Mouse (Mus musculus): ENCODE measurements around the gene Ankrd13d. TPM values are rescaled to one million over a fixed set of nuclear protein-coding genes. Genes with fewer than 3 reads are reported as not detected.
A peak's percentile ranks its signal among the peaks of the same experiment; 100 is the strongest.

Gene Ankrd13d
- total RNA-seq, 1 experiment from 2014 or later: 3.7 TPM

DNA sequence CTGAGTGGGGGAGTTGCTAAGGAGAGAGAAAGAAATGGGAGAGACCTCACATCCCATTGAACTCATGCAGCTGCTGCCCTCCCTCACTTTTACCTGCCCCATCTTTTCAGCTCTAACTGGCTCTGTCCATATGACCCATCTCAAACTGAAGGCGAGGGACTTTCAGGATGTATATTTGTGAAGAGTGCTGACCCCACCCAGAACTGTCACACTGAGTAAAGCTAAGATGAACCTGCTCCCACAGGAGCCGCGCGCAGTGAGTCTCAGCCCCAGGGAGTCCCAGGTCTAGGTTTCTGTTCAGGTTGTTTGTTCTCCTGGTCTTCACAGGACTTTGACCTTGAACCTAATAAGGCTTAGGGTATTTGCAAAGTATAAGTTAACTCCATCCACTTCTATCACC is 54.0 kb downstream of the Ankrd13d start:
- no peak for ATAC-seq (replicated peaks; ENCODE audit: low read depth, poor library complexity, severe bottlenecking)

DNA sequence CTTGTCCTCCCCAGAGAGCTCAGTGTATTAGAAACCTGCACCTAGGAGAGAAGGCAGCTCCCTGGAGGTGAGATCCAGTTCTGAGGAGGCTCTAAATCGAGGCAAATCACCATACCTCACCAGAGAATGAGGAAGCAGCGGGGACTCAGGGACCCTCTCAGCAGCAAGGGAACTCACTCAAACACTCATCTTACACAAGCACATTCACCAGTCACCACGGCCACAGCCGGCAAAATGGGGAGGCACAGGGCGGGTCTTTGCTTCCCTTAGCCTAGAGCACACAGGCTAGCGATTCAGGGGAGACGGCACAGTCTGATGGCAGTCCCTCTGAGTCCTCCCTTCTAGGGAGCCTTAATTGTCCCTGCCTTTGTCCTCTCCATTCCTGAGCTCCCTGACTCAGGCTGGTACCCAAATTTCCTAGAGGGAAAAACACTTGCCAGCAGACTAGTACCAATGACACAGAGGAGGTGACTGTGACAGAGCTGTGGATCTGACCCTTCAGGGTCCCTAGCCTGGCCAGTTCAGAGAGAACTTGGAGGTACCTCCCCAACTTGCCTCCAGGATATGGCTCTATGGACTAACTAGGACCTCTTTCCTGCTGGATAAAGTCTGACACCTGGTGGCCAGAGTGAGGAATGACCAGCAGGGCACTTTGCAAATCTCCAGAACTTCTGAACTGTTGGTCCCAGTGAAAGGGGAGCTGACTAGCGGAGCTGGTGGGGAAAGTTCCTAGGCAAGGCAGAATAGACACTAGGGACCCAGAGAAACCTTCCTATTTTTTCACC is 54.9 kb downstream of the Ankrd13d start:
- peak; percentile 52 for ATAC-seq (replicated peaks; ENCODE audit: low read depth, poor library complexity, severe bottlenecking)

DNA sequence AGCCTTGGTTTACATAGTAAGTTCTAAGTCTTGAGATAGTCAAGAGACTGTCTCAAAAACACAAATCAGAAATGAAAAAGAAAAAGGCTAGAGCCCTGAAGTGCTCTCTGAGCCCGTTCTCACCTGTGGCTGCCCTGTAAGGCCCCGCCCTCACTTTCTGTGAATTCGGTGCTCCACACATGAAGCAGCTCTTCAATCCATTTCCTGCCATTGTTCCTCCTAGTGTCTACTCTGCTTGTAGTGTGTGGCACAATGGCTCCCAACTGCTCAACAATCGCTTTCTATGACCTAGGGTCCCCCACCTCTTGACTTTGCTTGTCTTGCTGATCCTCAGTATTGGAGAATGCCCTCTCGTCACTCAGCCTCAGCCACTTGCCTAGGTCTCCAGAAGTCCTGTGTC is 55.5 kb downstream of the Ankrd13d start:
- ATAC-seq (replicated peaks; ENCODE audit: low read depth, poor library complexity, severe bottlenecking): no peak

DNA sequence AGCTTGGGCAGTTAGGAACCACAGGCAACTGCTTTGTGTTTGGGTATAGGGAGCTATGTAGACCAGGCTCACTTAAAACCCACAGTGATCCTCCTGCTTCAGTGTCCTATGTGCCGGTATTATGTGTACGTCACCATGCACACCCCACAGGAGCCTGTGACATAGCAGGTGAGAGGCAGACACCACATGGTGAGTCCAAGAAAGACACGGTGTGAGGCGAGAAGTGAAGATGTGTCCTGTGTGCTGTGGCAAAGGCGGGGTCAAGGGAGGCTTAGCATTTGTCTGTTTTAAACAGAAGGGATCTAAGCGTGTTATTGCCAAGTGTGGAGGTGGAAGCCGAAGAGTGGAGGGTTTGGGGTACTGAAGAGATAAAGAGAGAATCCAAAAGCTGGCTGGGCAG is 56.2 kb downstream of the Ankrd13d start:
- no peak for ATAC-seq (replicated peaks; ENCODE audit: low read depth, poor library complexity, severe bottlenecking)

GRCm38 (mm10) chr19:4222165-4222564 is 60.8 kb downstream of the Ankrd13d start:
- peak; percentile 61 for ATAC-seq (replicated peaks; ENCODE audit: low read depth, poor library complexity, severe bottlenecking)

DNA sequence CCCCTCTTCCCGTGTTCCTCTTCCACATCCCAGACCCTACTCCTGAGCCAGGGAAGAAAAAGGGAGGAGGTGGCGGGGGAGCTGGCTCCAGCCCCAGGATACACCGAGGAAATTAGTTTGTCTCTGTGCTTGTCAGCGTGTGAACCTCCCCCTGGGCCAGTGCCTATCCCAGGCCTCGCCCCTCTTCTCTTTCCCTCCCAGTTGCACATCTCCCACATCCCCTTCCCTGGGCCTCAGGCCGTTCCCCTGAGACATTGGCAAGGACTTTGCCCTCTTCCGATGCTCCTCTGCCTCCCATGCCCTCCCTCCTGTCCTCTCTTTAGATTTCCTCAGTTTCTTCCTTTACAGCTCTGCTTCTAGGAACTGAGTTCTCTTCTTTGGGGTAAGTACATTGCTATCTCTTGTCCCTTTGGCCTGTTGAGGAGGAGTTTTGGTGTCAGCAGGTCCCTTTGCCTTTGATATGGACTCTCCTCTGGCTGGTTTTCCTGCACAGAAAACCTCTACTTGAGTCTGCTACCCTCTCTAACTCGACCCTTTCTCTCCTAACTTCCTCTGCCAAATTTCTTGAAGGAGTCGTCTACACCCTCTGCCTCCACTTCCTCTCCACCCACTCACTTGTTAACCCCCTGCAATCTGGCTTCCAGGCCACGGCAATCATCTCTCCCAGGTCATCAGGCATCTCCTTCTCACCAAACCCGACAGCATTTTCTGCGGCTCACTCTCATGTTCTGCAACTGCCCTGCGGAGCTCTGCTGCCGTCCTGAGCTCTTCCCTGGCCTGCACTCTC is 61.8 kb downstream of the Ankrd13d start:
- no peak; the same call in 1 of the 2 replicates for ATAC-seq (replicated peaks; ENCODE audit: low read depth, poor library complexity, severe bottlenecking)

GRCm38 (mm10) chr19:4220416-4220815 is 62.5 kb downstream of the Ankrd13d start:
- ATAC-seq (replicated peaks; ENCODE audit: low read depth, poor library complexity, severe bottlenecking): no peak

Other genes starting within 250 kb of the Ankrd13d start
- gene Gstp1, start 245.2 kb downstream of the Ankrd13d start, total RNA-seq (2017): 82.5 and 95.6 TPM in 2 replicates
- 0.69 and 8.6 TPM in 2 replicates for gene Gstp2, start 237.1 kb downstream of the Ankrd13d start, total RNA-seq (2017)
- 8.7 and 10.7 TPM in 2 replicates for gene Gstp3, start 223.6 kb downstream of the Ankrd13d start, total RNA-seq (2017)
- gene Cabp2, start 201.6 kb downstream of the Ankrd13d start, total RNA-seq (2017): not detected in 2 replicates
- gene Cdk2ap2, start 186.0 kb downstream of the Ankrd13d start, total RNA-seq (2017): 20.3 and 22.3 TPM in 2 replicates
- gene Pitpnm1, start 183.1 kb downstream of the Ankrd13d start, total RNA-seq (2017): 8.6 and 9.0 TPM in 2 replicates
- gene Aip, start 157.3 kb downstream of the Ankrd13d start, total RNA-seq (2017): 20.6 and 55.9 TPM in 2 replicates
- not detected in 2 replicates for gene Gpr152, start 143.3 kb downstream of the Ankrd13d start, total RNA-seq (2017)
- gene Cabp4, start 139.1 kb downstream of the Ankrd13d start, total RNA-seq (2017): not detected in 2 replicates
- gene Coro1b, start 134.5 kb downstream of the Ankrd13d start, total RNA-seq (2017): 90.1 and 104 TPM in 2 replicates
- 140 and 184 TPM in 2 replicates for gene Ptprcap, start 129.5 kb downstream of the Ankrd13d start, total RNA-seq (2017)
- 15.9 and 16.4 TPM in 2 replicates for gene Rps6kb2, start 119.8 kb downstream of the Ankrd13d start, total RNA-seq (2017)
- 3.4 and 3.5 TPM in 2 replicates for gene Carns1, start 107.7 kb downstream of the Ankrd13d start, total RNA-seq (2017)
- 25.8 and 34.7 TPM in 2 replicates for gene Tbc1d10c, start 91.9 kb downstream of the Ankrd13d start, total RNA-seq (2017)
- 450 and 486 TPM in 2 replicates for gene Ppp1ca, start 91.1 kb downstream of the Ankrd13d start, total RNA-seq (2017)
- 10.7 and 20.5 TPM in 2 replicates for gene Rad9a, start 81.5 kb downstream of the Ankrd13d start, total RNA-seq (2017)
- gene Clcf1, start 68.9 kb downstream of the Ankrd13d start, total RNA-seq (2017): 2.0 and 5.0 TPM in 2 replicates
- not detected in 2 replicates for gene AC109138.7, start 68.8 kb downstream of the Ankrd13d start, total RNA-seq (2017)
- gene Pold4, start 51.2 kb downstream of the Ankrd13d start, total RNA-seq (2017): 64.3 and 74.0 TPM in 2 replicates
- 13.6 and 22.7 TPM in 2 replicates for gene Ssh3, start 14.0 kb downstream of the Ankrd13d start, total RNA-seq (2017)
- gene Grk2, start 23.1 kb upstream of the Ankrd13d start, total RNA-seq (2017): 186 and 204 TPM in 2 replicates
- 73.3 and 90.3 TPM in 2 replicates for gene Kdm2a, start 115.1 kb upstream of the Ankrd13d start, total RNA-seq (2017)
- 0.73 TPM in 1 of 2 replicates, not detected in the other for gene Rhod, start 156.3 kb upstream of the Ankrd13d start, total RNA-seq (2017)
- not detected in 2 replicates for gene Syt12, start 194.3 kb upstream of the Ankrd13d start, total RNA-seq (2017)
- not detected in 2 replicates for gene 2010003K11Rik, start 215.4 kb upstream of the Ankrd13d start, total RNA-seq (2017)
- gene Pcx, start 227.3 kb upstream of the Ankrd13d start, total RNA-seq (2017): 1.6 and 1.8 TPM in 2 replicates